Mouse (Mus musculus): ENCODE measurements around the gene Sf3a2.

Sf3a2 gene

GRCm38 (mm10) chr10:80798150-80799006, at the start of gene Sf3a2, which contains the start of gene Plekhj1:
Gene Sf3a2 (plus strand): TSS chr10:80798198.
Gene Plekhj1 (minus strand): TSS chr10:80798626.
- DNase-seq (ENCODE audit: low read depth, low spot score) = peak; percentile 99

- peak; percentile 57 for DNase-seq (ENCODE audit: low read depth, low spot score)
These were observed 49.4 kb upstream of the Sf3a2 start for GRCm38 (mm10) chr10:80748609-80749008.

- peak; percentile 82 for DNase-seq (ENCODE audit: low read depth, low spot score)
These were observed 46.7 kb upstream of the Sf3a2 start for GRCm38 (mm10) chr10:80751188-80751832.

- peak; percentile 79 for DNase-seq (ENCODE audit: low read depth, low spot score)
These were observed 45.8 kb upstream of the Sf3a2 start for GRCm38 (mm10) chr10:80752079-80752625.

- DNase-seq (ENCODE audit: low read depth, low spot score) = peak; percentile 100
These were observed 43.3 kb upstream of the Sf3a2 start, which contains the start of gene Dot1l for GRCm38 (mm10) chr10:80754594-80755290. Gene Dot1l (plus strand): TSS chr10:80755206.

- no peak for DNase-seq (ENCODE audit: low read depth, low spot score)
These were observed 42.5 kb upstream of the Sf3a2 start for GRCm38 (mm10) chr10:80755291-80756015.

- no peak for DNase-seq (ENCODE audit: low read depth, low spot score)
These were observed 41.9 kb upstream of the Sf3a2 start for GRCm38 (mm10) chr10:80756099-80756498.

GRCm38 (mm10) chr10:80756509-80756908, 41.5 kb upstream of the Sf3a2 start:
- no peak for DNase-seq (ENCODE audit: low read depth, low spot score)

GRCm38 (mm10) chr10:80756967-80757366, 41.0 kb upstream of the Sf3a2 start:
- DNase-seq (ENCODE audit: low read depth, low spot score) = peak; percentile 31

GRCm38 (mm10) chr10:80757717-80758116, 40.3 kb upstream of the Sf3a2 start:
- DNase-seq (ENCODE audit: low read depth, low spot score) = peak; percentile 79

GRCm38 (mm10) chr10:80758651-80759050, 39.3 kb upstream of the Sf3a2 start:
- DNase-seq (ENCODE audit: low read depth, low spot score) = peak; percentile 28

GRCm38 (mm10) chr10:80760596-80761524, 37.1 kb upstream of the Sf3a2 start:
- no peak for DNase-seq (ENCODE audit: low read depth, low spot score)

GRCm38 (mm10) chr10:80761821-80762220, 36.2 kb upstream of the Sf3a2 start:
- DNase-seq (ENCODE audit: low read depth, low spot score) = no peak

GRCm38 (mm10) chr10:80763502-80763901, 34.5 kb upstream of the Sf3a2 start:
- DNase-seq (ENCODE audit: low read depth, low spot score) = peak; percentile 68

GRCm38 (mm10) chr10:80765746-80766145, 32.3 kb upstream of the Sf3a2 start:
- no peak for DNase-seq (ENCODE audit: low read depth, low spot score)

- DNase-seq (ENCODE audit: low read depth, low spot score) = no peak
These were observed 31.7 kb upstream of the Sf3a2 start for GRCm38 (mm10) chr10:80766161-80766815.

- no peak for DNase-seq (ENCODE audit: low read depth, low spot score)
These were observed 29.6 kb upstream of the Sf3a2 start for GRCm38 (mm10) chr10:80768365-80768764.

GRCm38 (mm10) chr10:80773816-80774215, 24.2 kb upstream of the Sf3a2 start:
- DNase-seq (ENCODE audit: low read depth, low spot score) = no peak

GRCm38 (mm10) chr10:80774549-80774948, 23.4 kb upstream of the Sf3a2 start:
- DNase-seq (ENCODE audit: low read depth, low spot score) = peak; percentile 63
